Mouse (Mus musculus) midbrain, embryonic 11.5 days (tissue): ENCODE data around the gene Tln2. TPM values are rescaled to one million over a fixed set of nuclear protein-coding genes. Genes with fewer than 3 reads are reported as not detected.

Experiments used
- ATAC-seq: fragments of 200-750 bp; cut with Nextera tagmentation; 2 replicates; pipeline ENCODE4 v1.8.0; 2017; ENCODE audit warnings: moderate TSS enrichment, moderate library complexity; ENCODE audit not compliant: low FRiP score
- DNase-seq: peaks from one replicate; pipeline ENCODE4 v3.0.0; 2015; ENCODE audit warnings: low spot score; ENCODE audit errors: missing footprints
- H3K27ac ChIP-seq: fragments of 300-500 bp; sonication (generic); 2 replicates; pipeline ENCODE4 v1.5.1; 2014; ENCODE audit warnings: low read depth, low read length
- H3K27me3 ChIP-seq: fragments of 300-500 bp; sonication (generic); 2 replicates; pipeline ENCODE4 v1.6.1; 2014; ENCODE audit warnings: mild to moderate bottlenecking, low read length, moderate library complexity, mixed read lengths; ENCODE audit not compliant: control insufficient read depth, insufficient read depth
- H3K36me3 ChIP-seq: fragments of 300-500 bp; sonication (generic); 2 replicates; pipeline ENCODE4 v1.6.1; 2014; ENCODE audit warnings: mild to moderate bottlenecking, low read length, moderate library complexity, mixed read lengths; ENCODE audit not compliant: control insufficient read depth, insufficient read depth
- H3K4me1 ChIP-seq: fragments of 300-500 bp; sonication (generic); 2 replicates; pipeline ENCODE4 v1.6.1; 2014; ENCODE audit warnings: low read length; ENCODE audit not compliant: control insufficient read depth, insufficient read depth
- H3K4me2 ChIP-seq: fragments of 300-500 bp; sonication (generic); 2 replicates; pipeline ENCODE4 v1.6.1; 2014; ENCODE audit warnings: mild to moderate bottlenecking, moderate library complexity
- H3K4me3 ChIP-seq: fragments of 300-500 bp; sonication (generic); 2 replicates; pipeline ENCODE4 v1.5.1; 2014; ENCODE audit warnings: low read depth, low read length
- H3K9ac ChIP-seq: fragments of 300-500 bp; sonication (generic); 2 replicates; pipeline ENCODE4 v1.6.1; 2014; ENCODE audit warnings: low read length
- H3K9me3 ChIP-seq: fragments of 300-500 bp; sonication (generic); 2 replicates; pipeline ENCODE4 v1.6.1; 2016; ENCODE audit warnings: low read length; ENCODE audit not compliant: control insufficient read depth
- WGBS: fragments of 180-500 bp; shearing (Covaris S2); extraction: QIAGEN DNeasy Blood & Tissue Kit; methylation state at CpG from one replicate; pipeline ENCODE4 v1.1.7; 2014; 5-methylcytosine and 5-hydroxymethylcytosine counted together
- polyA plus RNA-seq: library from polyadenylated mRNA; unstranded; fragments of >200 nt; fragmentation: Nextera tagmentation; extraction: Ambion mirVana; gene quantifications from 2 replicates; pipeline ENCODE4 v1.2.1, GENCODE M21; 2014

The Tln2 gene
- 16.8 and 17.9 TPM in 2 replicates for polyA plus RNA-seq

DNA sequence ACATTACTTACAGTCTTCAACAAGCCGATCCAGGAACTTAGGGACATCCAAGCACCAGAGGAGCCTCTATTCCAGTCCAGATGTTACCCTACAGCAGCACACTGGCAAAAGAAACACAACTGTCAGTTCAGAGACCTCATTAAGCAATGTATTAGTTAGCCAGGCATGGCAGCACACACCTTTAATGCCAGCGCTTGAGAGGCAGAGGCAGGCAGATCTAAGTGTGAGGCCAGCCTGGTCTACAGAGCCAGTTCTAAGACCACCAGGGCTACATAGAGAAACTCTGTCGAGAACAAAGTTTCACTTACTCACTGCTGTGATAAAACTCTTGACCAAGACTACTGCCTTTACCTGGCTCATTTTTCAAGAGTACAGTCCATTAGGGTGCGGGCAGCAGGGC lies at the start of gene Tln2:
Tln2 (minus strand) TSS at position 101 of the 400 bp plus-strand sequence.
- Histone ChIP-seq H3K9ac (no peak within 1 kb of the TSS), H3K4me2 (no peak within 1 kb of the TSS), H3K9me3 (no peaks in the 10 kb centered on the region), H3K4me3 (no peak within 1 kb of the TSS), H3K36me3 (no peaks in the 10 kb centered on the region), H3K27me3 (no peaks in the 10 kb centered on the region), H3K27ac (no peak within 1 kb of the TSS), H3K4me1 (no peaks in the 10 kb centered on the region)
- DNase-seq (no peak), ATAC-seq (no peak)
- WGBS, result 94% methylated on average over 4 of the region's 4 CpGs

DNA sequence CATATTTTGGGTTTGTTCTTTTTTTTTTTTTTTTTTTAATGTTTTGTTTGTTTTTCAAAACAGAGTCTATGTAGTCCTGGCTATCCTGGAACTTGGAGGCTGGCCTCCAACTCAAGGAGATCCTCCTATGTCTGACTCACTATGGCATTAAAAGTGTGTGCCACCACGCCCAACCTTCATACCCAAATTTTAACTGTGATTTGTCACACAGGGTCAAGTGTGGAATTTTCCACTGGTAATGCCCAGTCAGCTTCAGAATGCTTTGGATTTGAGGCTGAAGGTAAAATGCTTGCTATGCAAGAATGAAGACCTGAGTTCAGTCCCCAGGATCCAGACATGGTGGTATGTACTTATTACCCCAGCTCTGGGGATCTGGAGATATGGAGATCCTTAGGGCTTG lies 49.7 kb upstream of the Tln2 start:
- Histone ChIP-seq H3K4me1 (no peaks in the 10 kb centered on the region), H3K27me3 (no peaks in the 10 kb centered on the region), H3K9me3 (no peaks in the 10 kb centered on the region), H3K27ac (no peak overlapping the region), H3K36me3 (no peaks in the 10 kb centered on the region), H3K9ac (no peak overlapping the region), H3K4me2 (no peak overlapping the region), H3K4me3 (no peak overlapping the region)
- 91% methylated on average over 1 of the region's 1 CpGs for WGBS
- no peak for ATAC-seq
- DNase-seq, result peak; percentile 8

DNA sequence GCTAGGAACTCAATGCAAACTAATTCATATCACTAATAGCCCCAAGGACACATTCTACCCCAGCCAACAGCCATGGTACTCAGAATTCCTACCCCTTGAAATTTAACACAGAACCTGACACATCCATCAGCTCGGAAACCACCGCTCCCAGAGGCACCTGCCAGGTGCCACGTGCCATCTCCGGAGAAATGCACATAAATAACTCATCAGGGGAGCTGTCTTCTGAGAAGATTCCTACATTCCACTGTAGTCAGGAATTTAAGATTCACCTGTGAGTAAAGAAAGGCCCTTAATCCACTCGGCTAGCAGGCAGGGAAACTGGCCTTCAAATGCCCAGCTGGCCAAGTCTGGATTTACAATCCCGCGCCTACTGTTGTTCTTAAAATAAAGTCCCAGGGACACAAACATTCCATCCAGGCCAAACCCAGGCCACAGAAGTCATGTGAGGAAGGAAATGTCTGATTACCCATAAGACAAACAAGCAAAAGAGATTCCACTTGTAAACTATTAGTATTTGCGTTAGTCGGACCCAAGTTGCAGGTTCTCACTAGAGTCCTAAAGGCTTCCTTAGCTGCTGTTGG lies 48.4 kb upstream of the Tln2 start:
- 81% methylated on average over 9 of the region's 9 CpGs for WGBS
- H3K4me1 ChIP-seq, result no peaks in the 10 kb centered on the region
- H3K4me2 ChIP-seq, result no peak overlapping the region
- DNase-seq, result peak; percentile 21
- H3K27ac ChIP-seq, result no peak overlapping the region
- no peaks in the 10 kb centered on the region for H3K9me3 ChIP-seq
- no peak overlapping the region for H3K4me3 ChIP-seq
- H3K27me3 ChIP-seq, result no peaks in the 10 kb centered on the region
- H3K36me3 ChIP-seq, result no peaks in the 10 kb centered on the region
- no peak for ATAC-seq
- H3K9ac ChIP-seq, result no peak overlapping the region

- DNase-seq, result no peak
Measured at GRCm38 (mm10) chr9:67607268-67607667, 47.8 kb upstream of the Tln2 start.

GRCm38 (mm10) chr9:67605867-67606435 lies 46.4 kb upstream of the Tln2 start:
- Histone ChIP-seq H3K27ac (no peak overlapping the region), H3K4me2 (no peak overlapping the region), H3K4me1 (no peaks in the 10 kb centered on the region), H3K9ac (no peak overlapping the region), H3K36me3 (no peaks in the 10 kb centered on the region), H3K27me3 (no peaks in the 10 kb centered on the region), H3K9me3 (no peaks in the 10 kb centered on the region), H3K4me3 (no peak overlapping the region)
- 80% methylated on average over 7 of the region's 7 CpGs for WGBS
- DNase-seq (no peak), ATAC-seq (no peak)

More at GRCm38 (mm10) chr9:67607268-67607667, 47.8 kb upstream of the Tln2 start:
- Histone ChIP-seq H3K27ac (no peak overlapping the region), H3K9me3 (no peaks in the 10 kb centered on the region), H3K36me3 (no peaks in the 10 kb centered on the region), H3K9ac (no peak overlapping the region), H3K4me3 (no peak overlapping the region), H3K4me1 (no peaks in the 10 kb centered on the region), H3K27me3 (no peaks in the 10 kb centered on the region), H3K4me2 (no peak overlapping the region)
- 88% methylated on average over 6 of the region's 6 CpGs for WGBS
- ATAC-seq, result no peak

- H3K4me1 ChIP-seq, result no peaks in the 10 kb centered on the region
- DNase-seq (no peak), ATAC-seq (no peak)
- no peak overlapping the region for H3K9ac ChIP-seq
- H3K4me2 ChIP-seq, result no peak overlapping the region
- no peak overlapping the region for H3K27ac ChIP-seq
- H3K36me3 ChIP-seq, result no peaks in the 10 kb centered on the region
- no peaks in the 10 kb centered on the region for H3K27me3 ChIP-seq
- no peaks in the 10 kb centered on the region for H3K9me3 ChIP-seq
- H3K4me3 ChIP-seq, result no peak overlapping the region
Measured at GRCm38 (mm10) chr9:67604940-67605339, 45.4 kb upstream of the Tln2 start.

GRCm38 (mm10) chr9:67602347-67602746 lies 42.8 kb upstream of the Tln2 start:
- WGBS, result 83% methylated on average over 5 of the region's 5 CpGs
- Histone ChIP-seq H3K4me3 (no peak overlapping the region), H3K4me1 (no peaks in the 10 kb centered on the region), H3K4me2 (no peak overlapping the region), H3K9ac (no peak overlapping the region), H3K36me3 (no peaks in the 10 kb centered on the region), H3K9me3 (no peaks in the 10 kb centered on the region), H3K27ac (no peak overlapping the region), H3K27me3 (no peaks in the 10 kb centered on the region)
- ATAC-seq, result no peak
- no peak for DNase-seq

DNA sequence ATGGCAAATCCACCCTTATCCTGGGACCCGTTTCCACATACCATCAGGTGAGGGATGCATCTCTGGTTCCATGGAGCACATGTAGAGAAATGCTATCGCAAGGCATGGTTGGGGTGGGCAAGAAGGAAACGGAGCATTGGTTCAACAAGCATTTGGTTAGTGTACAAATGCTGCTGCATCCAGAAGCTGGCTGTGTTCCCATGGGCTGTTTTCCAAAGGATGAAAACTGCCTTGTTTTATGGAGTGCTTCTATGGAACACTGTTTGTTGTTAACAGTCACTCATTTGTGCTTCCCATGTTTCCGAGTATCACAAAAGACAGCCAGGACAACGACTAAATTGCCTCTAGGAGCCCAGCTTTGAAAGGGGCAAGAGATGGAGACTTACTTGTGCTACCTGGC lies 35.7 kb upstream of the Tln2 start:
- Histone ChIP-seq H3K4me2 (no peak overlapping the region), H3K36me3 (no peaks in the 10 kb centered on the region), H3K9ac (no peak overlapping the region), H3K4me3 (no peak overlapping the region), H3K27me3 (no peaks in the 10 kb centered on the region), H3K27ac (no peak overlapping the region), H3K9me3 (no peaks in the 10 kb centered on the region), H3K4me1 (no peaks in the 10 kb centered on the region)
- 90% methylated on average over 5 of the region's 5 CpGs for WGBS
- ATAC-seq, result no peak
- DNase-seq, result no peak

DNA sequence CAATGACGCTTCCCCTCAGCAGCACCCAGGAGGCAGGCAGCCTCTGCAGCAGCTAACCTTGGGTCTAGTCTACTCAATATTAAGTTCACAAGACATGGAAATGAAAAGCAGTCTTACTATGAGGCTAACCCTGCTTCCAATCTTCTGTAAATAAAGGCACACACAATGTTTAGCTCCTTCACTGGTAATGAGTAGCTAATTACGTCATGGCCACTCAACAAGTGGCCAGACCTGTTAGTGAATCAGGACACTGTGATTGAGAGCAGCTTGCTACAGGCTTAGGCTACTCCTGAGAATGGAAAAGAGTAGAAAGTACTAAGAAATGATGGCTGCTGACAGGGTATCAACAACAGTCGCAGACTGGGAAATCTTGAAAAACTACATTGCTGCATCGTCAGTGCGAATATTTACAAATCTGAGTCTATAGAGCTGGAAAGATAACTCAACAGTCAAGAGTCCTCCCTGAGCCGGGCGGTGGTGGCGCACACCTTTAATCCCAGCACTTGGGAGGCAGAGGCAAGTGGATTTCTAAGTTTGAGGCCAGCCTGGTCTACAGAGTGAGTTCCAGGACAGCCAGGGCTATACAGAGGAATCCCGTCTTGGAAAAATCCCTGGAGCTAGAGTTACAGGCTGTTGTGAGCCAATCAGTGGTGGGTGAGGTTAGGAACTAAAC lies 34.1 kb upstream of the Tln2 start:
- no peaks in the 10 kb centered on the region for H3K36me3 ChIP-seq
- H3K27ac ChIP-seq, result no peak overlapping the region
- 95% methylated on average over 9 of the region's 9 CpGs for WGBS
- H3K4me3 ChIP-seq, result no peak overlapping the region
- no peaks in the 10 kb centered on the region for H3K4me1 ChIP-seq
- H3K9ac ChIP-seq, result no peak overlapping the region
- no peak for ATAC-seq
- peak; percentile 23 for DNase-seq
- no peaks in the 10 kb centered on the region for H3K9me3 ChIP-seq
- H3K4me2 ChIP-seq, result no peak overlapping the region
- H3K27me3 ChIP-seq, result no peaks in the 10 kb centered on the region
